Mouse (Mus musculus) CH12.LX (cell line): ENCODE measurements around the gene Oxsr1. TPM values are rescaled to one million over a fixed set of nuclear protein-coding genes. Genes with fewer than 3 reads are reported as not detected.
"Not testable (repeated sequence)": the region's sequence is repeated elsewhere in the genome, so short reads cannot be mapped to it uniquely, and the experiment has no call there.

Experiments
- DNase-seq: peaks from one replicate; pipeline ENCODE4 v3.0.0-alpha.2; 2013; ENCODE audit errors: extremely low read depth
- H3K27ac ChIP-seq: 2 replicates; pipeline ENCODE4 v1.5.1; 2012; ENCODE audit warnings: low read depth, mild to moderate bottlenecking, control low read depth, moderate library complexity; ENCODE audit not compliant: insufficient read depth
- H3K27me3 ChIP-seq: replicated peaks from 2 replicates; pipeline ENCODE3; 2012; ENCODE audit warnings: inconsistent platforms
- H3K36me3 ChIP-seq, 2 experiments: replicated peaks in 1 of 2; 2 replicates each; pipeline versions ENCODE3 to v1.6.1; 2012; ENCODE audit warnings: inconsistent platforms in 1 of 2, low read length in 1 of 2, mild to moderate bottlenecking in 1 of 2, mixed read lengths in 1 of 2, moderate library complexity in 1 of 2; ENCODE audit not compliant: control insufficient read depth in 1 of 2, insufficient read depth in 1 of 2
- H3K4me1 ChIP-seq, 2 experiments: 2 replicates each; pipeline ENCODE4 v1.6.1; 2012; ENCODE audit warnings: inconsistent platforms in 1 of 2, moderate library complexity in 1 of 2; ENCODE audit not compliant: insufficient read depth in 2 of 2, control insufficient read depth in 1 of 2
- H3K4me2 ChIP-seq: 2 replicates; pipeline ENCODE4 v1.6.1; 2012; ENCODE audit warnings: low read depth, mild to moderate bottlenecking, control low read depth; ENCODE audit not compliant: poor library complexity, insufficient read depth, severe bottlenecking
- H3K4me3 ChIP-seq, 3 experiments: fragments of 150-350 bp in 1 of 3; sonication (generic) in 1 of 3; replicated peaks in 1 of 3; 2 replicates each; pipeline versions ENCODE3 to v1.5.1; 2011 to 2012; ENCODE audit warnings: low read depth in 2 of 3, low read length in 2 of 3, mild to moderate bottlenecking in 2 of 3, moderate library complexity in 2 of 3, control low read depth in 1 of 3, improper control_type of control experiment in 1 of 3, inconsistent platforms in 1 of 3, mixed read lengths in 1 of 3; ENCODE audit not compliant: poor library complexity in 1 of 3
- H3K79me2 ChIP-seq: replicated peaks from 2 replicates; pipeline ENCODE4 v1.6.1; 2012; ENCODE audit warnings: mild to moderate bottlenecking, moderate library complexity; ENCODE audit not compliant: control insufficient read depth, poor library complexity, insufficient read depth, severe bottlenecking; ENCODE audit errors: extremely low read depth
- H3K9ac ChIP-seq: 2 replicates; pipeline ENCODE4 v1.6.1; 2012; ENCODE audit warnings: low read depth, mild to moderate bottlenecking, control low read depth, moderate library complexity; ENCODE audit not compliant: insufficient read depth
- H3K9me3 ChIP-seq: replicated peaks from 2 replicates; pipeline ENCODE3; 2012; ENCODE audit warnings: low read length, inconsistent platforms, mixed read lengths
- BHLHE40 ChIP-seq: IDR thresholded peaks from 2 replicates; pipeline ENCODE4 v1.6.1; 2011; ENCODE audit warnings: mild to moderate bottlenecking, low read depth, low read length, improper control_type of control experiment
- CHD1 ChIP-seq: IDR thresholded peaks from 2 replicates; pipeline ENCODE4 v1.6.1; 2012; ENCODE audit warnings: low read depth, low read length, improper control_type of control experiment, inconsistent platforms
- CTCF ChIP-seq, 2 experiments: IDR thresholded peaks in 1 of 2; conservative IDR thresholded peaks in 1 of 2; 2 replicates each; pipeline ENCODE4 v1.5.1; 2011 to 2012; ENCODE audit warnings: low read depth in 2 of 2, low read length in 2 of 2, improper control_type of control experiment in 1 of 2, inconsistent platforms in 1 of 2, mild to moderate bottlenecking in 1 of 2, moderate library complexity in 1 of 2
- E2F4 ChIP-seq: IDR thresholded peaks from 2 replicates; pipeline ENCODE4 v1.6.1; 2011; ENCODE audit warnings: low read depth, low read length, improper control_type of control experiment; ENCODE audit not compliant: insufficient replicate concordance
- ELF1 ChIP-seq: IDR thresholded peaks from 2 replicates; pipeline ENCODE4 v1.6.1; 2014; ENCODE audit warnings: low read depth, mild to moderate bottlenecking, inconsistent platforms, low read length, improper control_type of control experiment
- EP300 ChIP-seq: IDR thresholded peaks from 2 replicates; pipeline ENCODE4 v1.6.1; 2011; ENCODE audit warnings: low read length, improper control_type of control experiment
- ETS1 ChIP-seq: conservative IDR thresholded peaks from 2 replicates; pipeline ENCODE4 v1.6.1; 2012; ENCODE audit warnings: low read depth, mild to moderate bottlenecking, inconsistent platforms, low read length, improper control_type of control experiment, moderate library complexity
- IRF4 ChIP-seq: IDR thresholded peaks from 2 replicates; pipeline ENCODE4 v1.6.1; 2014; ENCODE audit warnings: low read depth, mild to moderate bottlenecking, inconsistent platforms, low read length, improper control_type of control experiment
- JUND ChIP-seq: conservative IDR thresholded peaks from 2 replicates; pipeline ENCODE4 v1.6.1; 2011; ENCODE audit warnings: low read depth, low read length, improper control_type of control experiment
- MAX ChIP-seq: IDR thresholded peaks from 2 replicates; pipeline ENCODE4 v1.6.1; 2011; ENCODE audit warnings: low read length, improper control_type of control experiment
- MAZ ChIP-seq: IDR thresholded peaks from 2 replicates; pipeline ENCODE4 v1.6.1; 2012; ENCODE audit warnings: low read depth, mild to moderate bottlenecking, inconsistent platforms, low read length, improper control_type of control experiment, moderate library complexity
- MEF2A ChIP-seq: IDR thresholded peaks from 2 replicates; pipeline ENCODE4 v1.6.1; 2014; ENCODE audit warnings: low read depth, mild to moderate bottlenecking, inconsistent platforms, low read length, improper control_type of control experiment, borderline replicate concordance
- PAX5 ChIP-seq: IDR thresholded peaks from 2 replicates; pipeline ENCODE4 v1.6.1; 2012; ENCODE audit warnings: low read length, inconsistent platforms, mixed read lengths
- POLR2A ChIP-seq: IDR thresholded peaks from 2 replicates; pipeline ENCODE4 v1.6.1; 2011; ENCODE audit warnings: low read depth, mild to moderate bottlenecking, improper control_type of control experiment, low read length
- POLR2AphosphoS2 ChIP-seq: IDR thresholded peaks from 2 replicates; pipeline ENCODE4 v1.6.1; 2011; ENCODE audit warnings: low read depth, low read length, improper control_type of control experiment
- RAD21 ChIP-seq: IDR thresholded peaks from 2 replicates; pipeline ENCODE4 v1.6.1; 2011; ENCODE audit warnings: low read depth, mild to moderate bottlenecking, low read length, improper control_type of control experiment, moderate library complexity
- RCOR1 ChIP-seq: conservative IDR thresholded peaks from 2 replicates; pipeline ENCODE4 v1.6.1; 2012; ENCODE audit warnings: low read depth, mild to moderate bottlenecking, inconsistent platforms, low read length, improper control_type of control experiment
- SMC3 ChIP-seq: IDR thresholded peaks from 2 replicates; pipeline ENCODE4 v1.6.1; 2011; ENCODE audit warnings: low read depth, low read length, improper control_type of control experiment
- TCF12 ChIP-seq: IDR thresholded peaks from 2 replicates; pipeline ENCODE4 v1.6.1; 2014; ENCODE audit warnings: low read depth, mild to moderate bottlenecking, inconsistent platforms, low read length, improper control_type of control experiment
- ZMIZ1 ChIP-seq: IDR thresholded peaks from 2 replicates; pipeline ENCODE4 v1.6.1; 2012; ENCODE audit warnings: low read depth, mild to moderate bottlenecking, inconsistent platforms, low read length, improper control_type of control experiment
- dilution Hi-C: fragments of 300-500 bp; cut with MboI; formaldehyde crosslinking; loops from 2 replicates; pipeline ENCODE4 v1.14.3; 2020; ENCODE audit warnings: low sequenced_read_pairs; ENCODE audit not compliant: extremely low pct_unique_long_range_greater_than_20kb, extremely low pct_ligation_motif_present
- in situ Hi-C: fragments of 300-500 bp; cut with MboI; formaldehyde crosslinking; loops from 3 replicates; pipeline ENCODE4 v1.14.3; 2019; ENCODE audit warnings: low sequenced_read_pairs, low pct_ligation_motif_present, low pct_unique_long_range_greater_than_20kb, mixed read lengths
- polyA plus RNA-seq: library from polyadenylated mRNA; unstranded; fragments of >175 nt; gene quantifications from 2 replicates; pipeline ENCODE4 v1.2.1, GENCODE M21; 2012; ENCODE audit warnings: low read depth; ENCODE audit not compliant: insufficient read length
- total RNA-seq, 2 experiments: library from RNA; depleted of rRNA; stranded (reverse); fragments of 300-350 nt in 1 of 2; fragments of >200 nt in 1 of 2; gene quantifications; 2 replicates each; pipeline ENCODE4 v1.2.3; 2012 to 2014

Gene Oxsr1
- total and polyA plus RNA-seq, 3 experiments, result 22.1 to 36.1 (median 33.3) TPM

GRCm38 (mm10) chr9:119274814-119275213 is 47.4 kb downstream of the Oxsr1 start:
- H3K27ac ChIP-seq, H3K9ac ChIP-seq, dilution Hi-C loops, H3K79me2 ChIP-seq, H3K9me3 ChIP-seq, H3K4me2 ChIP-seq, H3K27me3 ChIP-seq, DNase-seq, H3K4me3 ChIP-seq, in situ Hi-C loops: not testable (repeated sequence)
- peak in 1 of 2 experiments; percentile 40; a peak in 2 of 4 replicates for TF ChIP-seq CTCF (conservative IDR thresholded peaks at IDR 0.05 in 1 of 2, IDR thresholded peaks at IDR 0.05 in 1 of 2; ENCODE audit: low read depth in 2 of 2, low read length in 2 of 2)
- TF ChIP-seq RAD21, result peak; percentile 18
- peak; percentile 27 for TF ChIP-seq SMC3
- Histone ChIP-seq H3K4me1 (peaks cover 3 to 36% of the 10 kb centered on the region in 2 experiments; a peak in 2 of 4 replicates), H3K36me3 (peaks cover 14 to 43% of the 10 kb centered on the region in 2 experiments)

GRCm38 (mm10) chr9:119271496-119271895 is 50.7 kb downstream of the Oxsr1 start:
- H3K4me3 ChIP-seq, result no peak overlapping the region
- dilution Hi-C loops (no loop called here), in situ Hi-C loops (no loop called here)
- no peak overlapping the region for H3K9ac ChIP-seq
- no peaks in the 10 kb centered on the region for H3K9me3 ChIP-seq
- no peaks in the 10 kb centered on the region for H3K27me3 ChIP-seq
- H3K4me2 ChIP-seq, result no peak overlapping the region
- peaks cover 10 to 61% of the 10 kb centered on the region in 2 experiments for H3K4me1 ChIP-seq
- no peaks in the 10 kb centered on the region for H3K79me2 ChIP-seq
- TF ChIP-seq EP300 (no peak), IRF4 (no peak), ZMIZ1 (no peak), ETS1 (no peak), MAZ (no peak), RCOR1 (no peak), JUND (no peak), POLR2A (no peak), E2F4 (no peak), CHD1 (no peak), BHLHE40 (no peak), POLR2AphosphoS2 (no peak), ELF1 (no peak), MEF2A (no peak), PAX5 (no peak), CTCF (conservative IDR thresholded peaks at IDR 0.05 in 1 of 2, IDR thresholded peaks at IDR 0.05 in 1 of 2; ENCODE audit: low read depth in 2 of 2, low read length in 2 of 2) (no peak), TCF12 (no peak), MAX (no peak), SMC3 (no peak)
- DNase-seq, result no peak
- H3K27ac ChIP-seq, result no peak overlapping the region
- peaks cover 13 to 40% of the 10 kb centered on the region in 2 experiments for H3K36me3 ChIP-seq
